Mouse (Mus musculus) liver, embryonic 14.5 days (tissue): Measurements from ENCODE around the gene Psmd2.

Source experiments
- CTCF ChIP-seq: IDR thresholded peaks from 2 replicates; pipeline ENCODE4 v1.5.1; 2016; ENCODE audit warnings: antibody characterized with exemption, low read depth, control low read depth
- EP300 ChIP-seq: IDR thresholded peaks from 2 replicates; pipeline ENCODE4 v1.6.1; 2016; ENCODE audit warnings: antibody characterized with exemption, low read depth

DNA sequence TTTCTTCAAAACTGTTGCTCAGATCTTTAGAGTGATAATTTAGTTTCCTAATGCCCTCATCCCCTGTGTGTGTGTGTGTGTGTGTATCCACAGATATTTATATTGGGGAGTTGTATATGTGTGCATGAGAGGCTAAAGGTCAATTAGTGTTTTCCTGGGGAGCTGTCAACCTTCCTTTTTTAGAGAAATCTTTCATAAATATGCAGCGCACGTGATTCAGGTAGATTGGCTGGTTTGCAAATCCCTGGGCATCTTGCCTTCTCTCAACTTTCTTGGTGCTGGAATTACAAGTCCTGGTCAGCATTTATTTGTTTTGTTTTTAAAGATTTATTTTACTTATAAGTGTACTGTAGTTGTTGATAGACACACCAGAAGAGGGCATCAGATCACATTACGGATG lies 18.8 kb downstream of the Psmd2 start:
- TF ChIP-seq CTCF, result no peak
- TF ChIP-seq EP300, result no peak
